Mouse (Mus musculus): ENCODE results near the gene Krtap17-1. TPM values are rescaled to one million over a fixed set of nuclear protein-coding genes. Genes with fewer than 3 reads are reported as not detected.

The Krtap17-1 gene
- polyA plus RNA-seq (2017; shearing (Covaris generic)) = not detected

DNA sequence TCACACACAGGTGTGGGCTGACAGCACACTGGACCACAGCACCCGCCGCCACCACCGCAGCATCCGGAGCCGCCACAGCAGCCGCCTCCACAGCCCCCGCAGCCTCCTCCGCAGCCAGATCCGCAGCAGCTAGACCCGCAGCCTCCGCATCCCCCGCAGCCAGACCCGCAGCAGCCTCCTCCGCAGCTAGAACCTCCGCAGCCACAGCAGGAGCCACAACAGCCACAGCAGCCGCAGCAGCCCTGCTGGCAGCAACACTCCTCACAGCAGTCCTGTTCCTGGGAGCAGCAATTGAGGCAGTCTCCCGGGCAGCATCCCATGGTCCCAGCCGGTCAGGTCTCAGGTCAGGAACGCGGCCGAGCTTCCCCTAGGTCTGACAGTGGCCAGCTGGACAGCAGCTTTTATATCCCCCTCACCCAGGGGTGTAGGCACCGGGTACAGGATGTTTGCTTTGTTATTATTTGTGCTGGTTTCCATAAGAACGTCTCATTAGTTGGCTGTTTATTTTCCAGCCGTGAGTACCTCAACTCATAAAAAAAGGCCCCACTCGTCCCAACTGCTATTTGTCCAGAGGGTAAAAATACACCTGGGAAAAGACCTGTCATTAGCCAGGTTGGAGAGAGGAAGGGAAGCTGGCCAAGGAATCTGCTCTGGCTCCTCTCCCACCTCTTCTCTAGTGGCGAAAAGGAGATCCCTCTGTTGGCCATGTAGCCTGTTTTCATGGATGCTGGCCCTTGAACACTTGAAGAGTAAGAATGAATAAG, at the start of gene Krtap17-1:
Gene Krtap17-1 (minus strand): TSS at position 375 of the 764 bp plus-strand sequence.

DNA sequence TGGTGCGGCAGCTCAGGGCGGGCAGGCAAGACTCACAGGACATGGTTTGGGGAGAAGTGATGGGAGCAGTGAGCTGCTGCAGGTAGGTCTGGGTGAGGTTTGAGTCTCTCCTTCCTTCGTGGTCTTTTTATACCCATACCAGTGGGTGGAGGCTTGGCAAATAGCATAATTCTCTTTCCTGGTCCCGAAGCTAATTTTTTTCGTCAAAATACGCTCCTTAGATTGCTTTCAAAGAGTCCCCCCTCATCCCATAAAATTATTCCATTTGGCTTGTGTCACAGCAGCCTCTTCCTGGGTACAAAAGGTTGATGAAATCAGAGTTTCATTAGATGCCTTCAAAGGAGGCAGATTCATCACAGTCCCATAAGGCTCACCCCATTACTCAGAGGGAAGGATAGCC, 47.7 kb upstream of the Krtap17-1 start, which contains the start of gene Krt34:
Gene Krt34 (minus strand): TSS at position 101 of the 400 bp plus-strand sequence.

DNA sequence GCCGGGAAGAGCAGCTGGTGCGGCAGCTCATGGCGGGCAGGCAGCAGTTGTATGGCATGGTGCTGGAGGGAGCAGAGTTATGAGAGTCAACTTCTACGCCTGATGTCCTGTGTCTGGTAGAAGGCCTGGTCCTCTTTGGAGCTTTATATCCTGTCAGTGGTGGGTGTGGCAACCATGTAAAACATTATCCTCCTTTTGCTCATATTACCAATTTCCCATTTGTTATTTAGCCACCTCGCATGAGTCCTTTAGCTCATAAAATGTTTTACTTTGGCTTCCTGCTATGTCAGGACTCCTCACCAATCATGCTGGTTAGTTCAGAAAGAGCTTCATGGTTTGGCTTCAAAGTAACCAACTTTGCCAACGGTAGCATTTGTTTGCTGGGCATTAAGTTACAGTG, 36.0 kb upstream of the Krtap17-1 start, which contains the start of gene Krt33b:
Gene Krt33b (minus strand): TSS at position 101 of the 400 bp plus-strand sequence.

DNA sequence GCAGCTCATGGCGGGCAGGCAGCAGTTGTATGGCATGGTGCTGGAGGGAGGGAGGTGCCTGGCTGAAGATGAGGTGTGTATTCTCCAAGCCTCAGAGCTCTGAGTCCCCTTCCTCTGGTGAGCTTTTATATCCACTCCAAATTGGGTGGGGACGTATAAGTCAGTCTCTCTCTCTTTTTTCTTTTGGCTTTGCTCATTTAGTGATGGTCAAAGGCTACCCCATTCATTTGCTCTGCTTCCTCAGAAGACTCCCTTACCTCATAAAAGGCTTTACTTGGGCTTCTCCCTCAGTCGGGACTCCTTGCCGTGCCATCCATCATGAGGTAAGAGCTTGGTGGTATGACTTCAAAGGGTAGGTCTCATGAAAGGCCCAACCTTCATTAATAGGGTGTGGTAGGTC, 22.3 kb upstream of the Krtap17-1 start, which contains the start of gene Krt33a:
Gene Krt33a (minus strand): TSS at position 101 of the 400 bp plus-strand sequence.

DNA sequence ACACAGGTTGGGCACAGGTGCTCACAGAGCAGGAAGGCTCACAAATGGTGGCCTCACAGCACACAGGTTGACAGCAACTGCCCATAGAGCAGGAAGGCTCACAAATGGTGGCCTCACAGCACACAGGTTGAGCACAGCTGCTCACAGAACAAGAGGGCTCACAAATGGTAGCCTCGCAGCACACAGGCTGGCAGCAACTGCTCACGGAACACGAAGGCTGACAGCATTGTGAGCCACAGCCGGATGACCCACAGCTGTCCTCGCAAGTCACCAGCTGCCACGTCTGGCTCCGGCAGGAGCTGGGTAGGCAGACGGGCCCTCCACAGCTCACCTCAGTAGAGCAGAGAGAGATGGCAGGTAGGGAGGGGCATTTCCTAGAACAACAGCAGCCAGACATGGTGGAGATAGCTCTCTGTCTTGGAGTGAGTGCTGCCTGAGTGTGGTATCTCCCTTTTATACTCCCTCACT, 7.6 kb downstream of the Krtap17-1 start, which contains the start of gene Krtap16-1:
Gene Krtap16-1 (minus strand): TSS at position 418 of the 468 bp plus-strand sequence.

DNA sequence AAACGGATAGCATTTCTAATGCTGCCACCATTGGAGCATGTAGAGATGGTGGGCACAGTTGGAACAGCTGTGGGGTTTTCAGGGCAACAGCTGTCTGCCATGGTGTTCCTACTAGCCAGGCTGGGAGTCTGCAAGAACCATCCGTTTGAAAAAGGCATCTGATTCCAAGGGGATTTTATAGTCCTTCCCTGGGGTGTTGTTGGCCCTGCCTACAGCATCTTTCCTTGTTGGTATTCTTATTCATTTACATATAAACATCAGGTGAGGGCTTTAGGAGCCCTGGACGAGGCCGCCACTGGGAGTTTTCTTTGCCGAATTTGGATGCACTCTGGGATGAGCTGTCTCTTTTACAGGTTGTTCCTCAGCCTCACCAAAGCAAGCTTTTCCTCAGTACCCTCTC, 14.8 kb downstream of the Krtap17-1 start, which contains the start of gene Krtap29-1:
Gene Krtap29-1 (minus strand): TSS at position 101 of the 400 bp plus-strand sequence.

DNA sequence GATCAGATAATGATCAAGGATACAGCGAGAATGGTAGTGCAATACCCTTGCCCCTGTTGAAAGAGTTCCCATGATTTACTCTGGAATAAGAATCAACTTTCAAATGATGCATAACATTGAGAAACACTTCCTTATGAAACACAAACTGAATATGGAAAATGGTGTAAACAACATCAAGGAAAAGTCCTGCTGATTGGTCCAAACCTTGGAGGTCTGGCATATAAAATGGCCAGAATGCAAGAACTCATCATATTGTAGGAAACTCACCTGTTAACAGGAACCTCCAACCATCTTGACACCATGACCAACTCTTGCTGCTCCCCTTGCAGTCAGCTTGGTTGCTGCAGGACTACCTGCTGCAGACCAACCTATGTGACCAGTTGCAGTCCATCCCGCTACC, 45.6 kb downstream of the Krtap17-1 start, which contains the start of gene Krtap9-5:
Gene Krtap9-5 (plus strand): TSS at position 301 of the 400 bp plus-strand sequence.

Other genes with a start within 250 kb of the Krtap17-1 start
- gene Gm11595, start 221.1 kb downstream of the Krtap17-1 start, polyA plus RNA-seq (2017; shearing (Covaris generic)) = not detected
- gene Krtap4-8, start 213.3 kb downstream of the Krtap17-1 start, polyA plus RNA-seq (2017; shearing (Covaris generic)) = under 1 TPM in 1 of 2 experiments, not detected in 1; 0.24 TPM
- gene Krtap4-9, start 208.8 kb downstream of the Krtap17-1 start, polyA plus RNA-seq (2017; shearing (Covaris generic)) = under 1 TPM in 1 of 2 experiments, not detected in 1; 0.28 TPM
- gene Gm11596, start 200.5 kb downstream of the Krtap17-1 start, polyA plus RNA-seq (2017; shearing (Covaris generic)) = not detected
- gene Gm11569, start 195.1 kb downstream of the Krtap17-1 start, polyA plus RNA-seq (2017; shearing (Covaris generic)) = not detected
- not detected for gene Gm11554, start 189.5 kb downstream of the Krtap17-1 start, polyA plus RNA-seq (2017; shearing (Covaris generic))
- not detected for gene Krtap4-13, start 184.1 kb downstream of the Krtap17-1 start, polyA plus RNA-seq (2017; shearing (Covaris generic))
- gene Gm11564, start 178.3 kb downstream of the Krtap17-1 start, polyA plus RNA-seq (2017; shearing (Covaris generic)) = not detected
- not detected for gene 2300003K06Rik, start 155.9 kb downstream of the Krtap17-1 start, polyA plus RNA-seq (2017; shearing (Covaris generic))
- gene Krtap4-16, start 142.4 kb downstream of the Krtap17-1 start, polyA plus RNA-seq (2017; shearing (Covaris generic)) = under 1 TPM in 1 of 2 experiments, not detected in 1; 0.60 TPM
- not detected for gene Gm11568, start 136.1 kb downstream of the Krtap17-1 start, polyA plus RNA-seq (2017; shearing (Covaris generic))
- not detected for gene Gm11559, start 129.5 kb downstream of the Krtap17-1 start, polyA plus RNA-seq (2017; shearing (Covaris generic))
- not detected for gene Krtap9-1, start 120.6 kb downstream of the Krtap17-1 start, polyA plus RNA-seq (2017; shearing (Covaris generic))
- not detected for gene Gm11567, start 114.8 kb downstream of the Krtap17-1 start, polyA plus RNA-seq (2017; shearing (Covaris generic))
- not detected for gene Krtap31-1, start 86.1 kb downstream of the Krtap17-1 start, polyA plus RNA-seq (2017; shearing (Covaris generic))
- not detected for gene Gm11565, start 79.2 kb downstream of the Krtap17-1 start, polyA plus RNA-seq (2017; shearing (Covaris generic))
- not detected for gene Krtap31-2, start 57.7 kb downstream of the Krtap17-1 start, polyA plus RNA-seq (2017; shearing (Covaris generic))
- not detected for gene Krtap9-5, start 45.5 kb downstream of the Krtap17-1 start, polyA plus RNA-seq (2017; shearing (Covaris generic))
- gene Krtap29-1, start 14.9 kb downstream of the Krtap17-1 start, polyA plus RNA-seq (2017; shearing (Covaris generic)) = not detected
- gene Krtap16-1, start 7.4 kb downstream of the Krtap17-1 start, polyA plus RNA-seq (2017; shearing (Covaris generic)) = not detected
- not detected for gene Krt33a, start 22.2 kb upstream of the Krtap17-1 start, polyA plus RNA-seq (2017; shearing (Covaris generic))
- gene Krt33b, start 35.9 kb upstream of the Krtap17-1 start, polyA plus RNA-seq (2017; shearing (Covaris generic)) = not detected
- under 1 TPM in 1 of 2 experiments, not detected in 1; 0.92 TPM for gene Krt34, start 47.6 kb upstream of the Krtap17-1 start, polyA plus RNA-seq (2017; shearing (Covaris generic))
- gene Krt31, start 56.6 kb upstream of the Krtap17-1 start, polyA plus RNA-seq (2017; shearing (Covaris generic)) = under 1 TPM; 0.19 to 0.24 TPM
- gene Krt32, start 94.2 kb upstream of the Krtap17-1 start, polyA plus RNA-seq (2017; shearing (Covaris generic)) = not detected
- under 1 TPM in 1 of 2 experiments, not detected in 1; 0.27 TPM for gene Krt35, start 102.2 kb upstream of the Krtap17-1 start, polyA plus RNA-seq (2017; shearing (Covaris generic))
- gene Krt36, start 111.6 kb upstream of the Krtap17-1 start, polyA plus RNA-seq (2017; shearing (Covaris generic)) = under 1 TPM; 0.34 to 0.44 TPM
- under 1 TPM in 1 of 2 experiments, not detected in 1; 0.22 TPM for gene Krt13, start 127.6 kb upstream of the Krtap17-1 start, polyA plus RNA-seq (2017; shearing (Covaris generic))
- under 1 TPM in 1 of 2 experiments, not detected in 1; 0.71 TPM for gene Krt15, start 141.9 kb upstream of the Krtap17-1 start, polyA plus RNA-seq (2017; shearing (Covaris generic))
- under 1 TPM; 0.33 to 0.70 TPM for gene Krt19, start 154.7 kb upstream of the Krtap17-1 start, polyA plus RNA-seq (2017; shearing (Covaris generic))
- under 1 TPM in 1 of 2 experiments, not detected in 1; 0.21 TPM for gene Krt9, start 199.3 kb upstream of the Krtap17-1 start, polyA plus RNA-seq (2017; shearing (Covaris generic))
- gene Krt14, start 213.6 kb upstream of the Krtap17-1 start, polyA plus RNA-seq (2017; shearing (Covaris generic)) = not detected